Mouse (Mus musculus): ENCODE data around the gene Mical2.

Gene Mical2

DNA sequence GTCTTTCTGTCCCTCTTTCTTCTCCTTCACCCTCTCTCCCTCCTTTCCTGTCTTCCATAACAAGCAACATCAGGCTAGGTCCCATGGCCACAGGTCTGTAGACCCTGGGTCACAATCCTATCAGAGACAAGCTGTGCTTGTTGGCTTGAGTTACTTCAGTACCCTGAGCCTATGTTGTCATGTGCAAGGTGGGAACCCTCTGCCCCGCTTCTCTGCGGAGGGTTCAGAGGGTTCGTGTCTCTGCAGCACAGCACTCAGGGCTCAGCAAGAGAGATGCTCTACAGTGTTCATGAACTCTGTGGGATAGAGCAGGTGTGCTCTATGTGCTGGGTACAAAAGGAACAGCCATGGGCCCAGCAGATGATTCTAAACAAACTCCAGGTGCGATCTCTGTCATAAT is 16.0 kb upstream of the Mical2 start:
- no peak for DNase-seq (ENCODE audit: low spot score)

GRCm38 (mm10) chr7:112212921-112213721 is 12.5 kb upstream of the Mical2 start:
- no peak for DNase-seq (ENCODE audit: low spot score)

- no peak for DNase-seq (ENCODE audit: low spot score)
Observed at GRCm38 (mm10) chr7:112215871-112216270, 9.8 kb upstream of the Mical2 start.

DNA sequence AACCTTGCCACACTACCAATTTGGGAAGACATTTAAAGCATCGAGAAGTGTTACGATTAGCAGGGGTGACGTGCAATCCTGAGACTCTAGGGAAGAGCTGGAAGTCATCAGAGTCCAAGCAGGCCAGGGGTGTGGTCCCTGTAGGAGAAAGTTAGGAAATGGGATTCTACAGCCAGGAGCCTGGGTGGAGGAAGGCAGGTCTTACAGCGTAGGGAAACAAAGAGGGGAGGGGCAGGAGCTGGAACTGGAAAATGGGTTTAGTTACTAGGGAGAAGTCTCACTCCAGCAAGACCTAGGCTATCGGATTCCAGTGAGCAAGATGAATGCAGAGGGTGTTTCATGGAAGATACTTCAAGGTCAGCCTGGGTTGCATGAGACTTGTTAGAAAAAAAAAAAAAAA is 8.9 kb upstream of the Mical2 start:
- no peak for DNase-seq (ENCODE audit: low spot score)

DNA sequence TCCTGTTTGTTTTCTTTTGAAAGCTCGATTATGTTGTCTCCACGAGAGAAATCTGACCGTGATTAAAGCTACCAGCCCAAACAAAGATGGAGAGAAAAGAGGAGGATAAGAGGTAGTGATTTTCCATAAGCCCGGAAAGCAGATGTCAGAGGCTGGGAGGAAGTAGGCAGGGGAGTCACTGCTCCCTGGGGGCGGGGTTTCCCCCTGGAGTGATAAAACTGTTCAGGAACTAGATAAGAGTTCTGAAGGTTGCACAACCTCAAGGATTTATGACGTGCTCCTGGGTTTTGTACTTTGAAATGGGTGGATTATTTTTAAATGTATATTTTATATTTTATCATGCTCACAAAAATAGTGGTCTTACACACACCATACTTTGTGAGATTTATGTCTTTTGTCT is 8.4 kb upstream of the Mical2 start:
- no peak for DNase-seq (ENCODE audit: low spot score)

DNA sequence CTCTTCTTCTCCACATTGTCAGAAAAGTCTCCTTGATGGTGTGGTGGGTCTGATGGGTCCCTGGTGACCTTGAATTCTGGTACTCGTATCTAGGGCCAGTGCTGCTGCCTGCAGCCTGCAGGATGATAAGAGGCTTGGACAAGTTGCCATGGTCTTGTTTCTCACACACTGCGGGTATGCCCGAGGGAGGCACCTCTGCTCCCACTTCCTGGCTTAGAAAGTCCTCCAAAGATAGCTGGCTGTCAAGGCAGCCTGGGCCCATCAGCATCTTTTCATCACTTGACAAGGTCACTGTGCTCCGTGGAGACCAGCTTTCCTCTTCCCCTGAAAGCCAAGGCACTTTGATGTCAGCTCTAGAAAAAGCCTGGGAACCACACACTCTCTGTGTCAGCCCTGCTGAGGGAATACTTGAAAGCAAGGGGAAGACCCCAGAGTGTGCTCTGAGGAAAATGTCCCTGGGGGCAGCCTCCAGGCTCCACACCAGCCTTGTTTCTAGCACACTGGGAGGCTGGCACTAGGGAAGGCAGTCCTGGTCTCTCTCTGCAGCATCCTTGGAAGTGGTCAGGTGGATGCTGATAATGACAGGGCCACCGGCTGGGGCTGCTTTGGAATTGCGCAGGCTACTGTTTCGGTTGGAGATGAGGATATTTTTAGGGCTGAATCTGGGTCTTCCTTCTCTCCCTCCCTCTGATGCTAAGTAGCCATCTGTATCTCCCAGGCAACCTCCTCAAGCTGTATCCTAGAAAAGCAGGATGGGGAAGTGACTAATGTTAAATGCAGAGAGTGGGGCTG is 2.7 kb upstream of the Mical2 start:
- DNase-seq (ENCODE audit: low spot score): no peak

DNA sequence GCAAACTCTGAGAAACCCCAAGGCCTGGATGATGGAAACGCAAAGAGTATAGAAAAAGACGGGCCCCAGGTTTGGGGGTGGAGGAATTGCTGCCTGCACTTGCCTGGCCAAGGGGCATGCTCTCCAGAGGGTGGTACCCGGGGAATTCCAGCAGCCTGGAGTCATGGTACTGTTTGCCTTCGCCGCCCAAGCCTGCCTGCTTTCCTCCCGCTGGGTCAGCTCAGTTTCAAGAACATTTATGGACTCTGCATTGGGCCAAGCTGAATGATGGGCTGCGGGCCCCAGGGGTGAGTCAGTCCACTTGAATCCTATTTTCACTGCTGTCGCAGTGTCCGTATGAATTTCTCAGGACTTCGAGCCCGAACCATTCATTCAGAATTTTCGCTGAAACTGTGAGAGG is 802 bp upstream of the Mical2 start:
- no peak for DNase-seq (ENCODE audit: low spot score)

DNA sequence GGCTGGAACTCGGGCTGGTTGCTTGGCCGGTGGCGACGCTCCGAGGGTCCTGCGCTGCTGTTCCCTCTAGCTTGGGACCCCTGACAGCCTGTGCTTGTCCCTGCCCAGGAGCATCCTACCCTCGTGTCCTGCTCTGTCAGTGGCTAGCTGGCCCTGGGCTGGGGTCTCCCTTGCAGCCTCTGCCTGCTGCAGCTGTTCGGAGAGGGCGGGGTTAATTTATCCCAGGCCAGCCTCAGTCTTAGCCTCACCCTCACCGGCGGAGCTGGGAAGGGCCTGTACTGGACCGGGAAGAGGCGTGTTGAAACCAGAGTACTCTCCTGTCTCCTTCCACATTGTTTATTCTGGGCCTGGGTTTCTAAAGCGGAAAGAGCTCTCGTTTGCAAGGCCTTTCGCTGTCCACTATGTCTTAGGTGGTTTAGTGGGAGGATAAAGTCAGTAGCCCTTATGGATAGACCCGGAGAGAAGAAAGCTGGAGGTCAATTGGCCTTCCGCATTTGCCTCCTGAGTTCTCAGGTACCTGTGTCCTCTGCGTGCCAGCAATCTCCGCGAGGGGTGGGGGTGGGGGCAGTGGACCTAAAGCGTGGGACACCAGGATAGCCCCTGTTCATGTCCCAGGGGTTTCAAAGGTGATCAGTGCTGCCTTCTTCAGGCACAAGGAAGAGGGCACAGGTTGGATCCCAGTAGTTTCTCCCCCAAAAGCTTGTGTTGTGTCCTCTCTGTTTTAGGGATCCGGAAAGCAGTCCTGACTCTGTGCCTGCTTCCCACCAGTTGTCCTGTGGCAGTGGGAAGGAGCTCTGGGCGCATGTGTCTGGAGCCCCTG is 1.0 kb downstream of the Mical2 start:
- DNase-seq (ENCODE audit: low spot score): no peak

DNA sequence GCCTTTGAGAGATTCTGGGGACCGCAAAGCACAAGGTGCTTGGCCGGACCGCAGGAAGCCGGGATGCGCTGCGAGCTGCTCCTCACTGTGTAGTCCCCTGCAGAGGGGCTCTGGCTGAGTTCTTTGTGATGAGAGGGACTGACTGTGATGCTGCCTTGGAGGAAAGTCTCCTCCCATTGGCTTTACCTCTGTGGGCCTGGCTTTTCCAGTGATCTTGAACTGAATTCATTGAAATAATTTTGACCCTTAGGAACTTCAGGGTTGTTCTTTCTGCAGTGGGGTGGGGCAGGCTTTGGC is 1.6 kb downstream of the Mical2 start:
- no peak for DNase-seq (ENCODE audit: low spot score)

GRCm38 (mm10) chr7:112228827-112229498 is 3.3 kb downstream of the Mical2 start:
- no peak for DNase-seq (ENCODE audit: low spot score)

DNA sequence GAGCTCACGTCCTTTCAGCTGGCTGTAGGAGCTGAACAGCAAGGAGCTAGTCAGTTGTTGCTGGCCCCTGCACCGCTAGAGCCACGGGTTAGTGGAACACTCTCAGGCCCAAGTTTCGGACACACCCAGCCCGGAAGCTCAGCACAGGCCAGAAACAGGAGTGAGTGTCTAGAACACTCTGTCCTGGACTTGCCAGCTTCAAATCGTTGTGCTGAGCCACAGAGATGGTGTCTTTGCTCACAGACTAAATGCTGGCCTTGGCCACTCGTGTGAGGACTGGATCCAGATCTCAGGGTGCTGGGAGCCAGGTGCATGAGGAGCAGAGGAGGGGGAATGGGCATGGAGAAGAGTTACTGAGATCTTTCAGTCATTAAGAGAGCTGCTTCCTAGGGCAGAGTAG is 6.1 kb downstream of the Mical2 start:
- DNase-seq (ENCODE audit: low spot score): no peak

DNA sequence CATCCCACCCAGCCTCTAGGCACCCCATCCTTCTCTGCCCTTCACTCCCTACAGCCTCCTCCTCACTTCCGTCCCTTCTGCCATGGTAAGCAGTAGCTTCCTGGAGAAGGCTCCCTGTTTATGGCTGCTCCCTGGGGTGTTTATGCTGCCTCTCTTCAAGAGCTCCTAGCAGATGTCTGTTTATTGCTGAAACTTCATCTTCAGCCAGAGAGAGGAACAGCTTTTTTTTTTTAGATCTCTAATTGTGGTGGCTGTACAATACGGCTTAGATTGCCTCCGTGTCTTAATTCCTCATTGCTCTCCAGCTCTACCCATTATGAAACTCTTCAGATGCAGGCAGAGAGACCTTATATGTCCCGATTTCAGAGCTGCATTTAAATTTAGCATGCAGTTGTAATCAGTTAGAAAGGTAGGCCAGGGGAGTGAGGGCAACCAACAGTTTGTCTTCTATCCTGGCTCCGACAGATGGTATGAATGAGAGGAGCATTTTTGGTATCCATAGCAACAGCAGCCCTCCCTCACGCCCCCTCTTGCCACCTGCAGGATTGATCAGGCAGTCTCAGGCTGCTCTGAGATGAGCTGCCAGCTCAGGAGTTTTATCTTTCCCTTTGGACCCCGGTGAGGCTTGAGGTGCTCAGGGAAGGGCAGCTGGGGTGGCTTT is 7.8 kb downstream of the Mical2 start:
- no peak for DNase-seq (ENCODE audit: low spot score)

DNA sequence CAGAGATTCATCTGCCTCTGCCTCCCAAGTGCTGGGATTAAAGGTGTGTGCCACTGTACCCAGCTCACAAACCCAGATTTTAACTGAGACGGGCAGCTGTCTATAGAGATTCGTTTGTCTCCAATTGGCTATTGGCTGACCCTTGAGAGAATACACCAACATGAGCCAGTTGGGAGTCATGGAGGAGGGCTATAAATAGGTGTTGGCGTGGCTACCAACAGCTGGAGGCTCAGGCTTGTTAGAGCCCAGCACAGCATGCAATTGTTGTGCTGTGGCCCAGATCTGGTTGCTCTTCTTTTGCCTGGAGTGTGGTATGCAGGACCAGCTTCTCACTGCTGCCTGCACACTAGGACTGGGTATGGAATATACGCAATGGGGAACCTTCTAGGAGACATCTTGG is 8.8 kb downstream of the Mical2 start:
- no peak for DNase-seq (ENCODE audit: low spot score)

- DNase-seq (ENCODE audit: low spot score): no peak
Observed at GRCm38 (mm10) chr7:112235493-112235892, 9.8 kb downstream of the Mical2 start.

DNA sequence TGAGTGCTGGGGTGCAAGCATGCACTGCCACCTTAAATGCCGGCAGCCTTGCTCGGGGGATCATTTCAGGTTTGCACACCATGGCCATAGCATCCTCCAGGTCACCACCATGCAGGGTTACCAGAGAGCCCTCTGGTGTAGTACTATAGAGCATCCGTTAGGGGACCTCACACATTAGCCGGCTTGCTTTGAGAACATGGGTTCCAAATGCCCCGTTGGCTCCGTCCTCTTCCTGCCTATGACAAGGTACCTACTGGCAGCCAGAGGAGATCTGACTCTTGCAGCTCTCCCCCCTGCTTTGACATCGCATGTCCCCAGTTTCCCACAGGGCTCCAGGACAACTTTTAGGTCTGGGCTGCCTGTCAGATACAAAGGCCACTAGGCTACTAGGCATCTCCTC is 11.6 kb downstream of the Mical2 start:
- no peak for DNase-seq (ENCODE audit: low spot score)

DNA sequence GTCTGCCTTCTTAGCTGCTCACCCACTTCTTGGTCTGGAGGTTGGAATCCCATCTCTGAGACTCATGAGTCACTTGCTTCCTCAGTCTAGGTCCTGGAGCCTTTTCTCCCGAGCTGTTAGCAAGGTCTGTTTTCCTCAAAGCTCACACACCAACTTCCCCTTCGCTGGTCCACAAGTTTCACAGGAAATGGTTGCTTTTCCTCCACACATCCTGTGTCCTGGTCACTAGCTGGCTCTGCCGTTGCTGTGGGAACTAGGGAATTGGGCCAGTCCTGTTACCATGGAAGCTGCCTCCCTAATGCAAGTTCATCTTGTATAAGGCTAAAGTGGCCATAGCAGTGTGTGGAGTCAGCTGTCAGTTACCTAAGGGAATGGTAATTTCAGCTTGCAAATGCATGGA is 12.2 kb downstream of the Mical2 start:
- DNase-seq (ENCODE audit: low spot score): no peak

GRCm38 (mm10) chr7:112238768-112239728 is 13.4 kb downstream of the Mical2 start:
- no peak for DNase-seq (ENCODE audit: low spot score)

DNA sequence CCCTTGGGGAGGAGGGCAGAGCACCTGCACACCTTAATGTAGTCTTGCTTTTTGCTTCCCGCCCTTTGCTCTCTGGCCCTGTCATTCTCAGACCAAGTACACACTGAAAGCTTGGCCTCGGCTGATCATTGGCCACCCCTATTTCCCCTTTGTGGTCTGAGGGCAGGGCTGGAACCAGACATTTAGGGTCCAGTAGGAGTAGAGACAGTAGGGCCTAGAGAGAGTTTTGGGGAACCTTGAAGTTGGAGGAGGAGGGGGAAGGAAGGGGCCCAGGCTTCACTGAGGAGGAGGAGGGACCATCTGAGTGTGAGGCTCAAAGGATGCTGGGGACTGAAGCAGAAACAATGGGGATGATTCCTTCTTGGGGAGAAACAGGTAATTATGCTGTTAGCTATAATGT is 15.1 kb downstream of the Mical2 start:
- DNase-seq (ENCODE audit: low spot score): no peak

- DNase-seq (ENCODE audit: low spot score): no peak
Observed at GRCm38 (mm10) chr7:112241211-112241944, 15.7 kb downstream of the Mical2 start.

DNA sequence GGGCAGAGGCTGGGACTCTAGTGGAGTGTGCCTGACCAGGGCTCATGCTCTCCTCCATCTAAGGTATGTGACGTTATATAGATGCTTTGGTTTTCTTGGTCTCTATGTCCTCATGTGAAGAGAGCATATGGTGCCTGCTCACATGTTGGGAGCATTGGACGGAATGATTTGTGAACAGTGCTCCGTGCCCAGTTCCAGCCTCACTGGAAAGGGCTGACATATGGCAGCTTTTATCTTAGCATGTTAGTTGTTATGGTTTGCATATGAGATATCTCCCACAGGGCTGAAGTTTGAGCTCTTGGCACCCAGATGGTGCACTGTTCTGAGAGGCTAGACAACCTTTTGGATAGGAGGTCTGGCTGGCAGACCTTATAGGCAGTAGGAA is 16.3 kb downstream of the Mical2 start:
- no peak for DNase-seq (ENCODE audit: low spot score)

Data from testis, postnatal 10 days (tissue).